Mouse (Mus musculus) midbrain, embryonic 10.5 days (tissue): Measurements from ENCODE around the gene Fblim1. TPM values are rescaled to one million over a fixed set of nuclear protein-coding genes. Genes with fewer than 3 reads are reported as not detected.

Source experiments
- DNase-seq: peaks from one replicate; pipeline ENCODE4 v3.0.0-alpha.2; 2017; ENCODE audit warnings: low spot score
- H3K27ac ChIP-seq: fragments of 300-500 bp; sonication (generic); replicated peaks from 2 replicates; pipeline ENCODE4 v1.5.1; 2016; ENCODE audit warnings: mild to moderate bottlenecking
- H3K27me3 ChIP-seq: fragments of 300-500 bp; sonication (generic); 2 replicates; pipeline ENCODE4 v1.6.1; 2016; ENCODE audit warnings: low read depth, mild to moderate bottlenecking; ENCODE audit not compliant: poor library complexity, severe bottlenecking
- H3K36me3 ChIP-seq: fragments of 300-500 bp; sonication (generic); 2 replicates; pipeline ENCODE4 v1.6.1; 2016; ENCODE audit warnings: mild to moderate bottlenecking, moderate library complexity
- H3K4me1 ChIP-seq: fragments of 300-500 bp; sonication (generic); 2 replicates; pipeline ENCODE4 v1.6.1; 2016
- H3K4me3 ChIP-seq: fragments of 300-500 bp; sonication (generic); 2 replicates; pipeline ENCODE4 v1.5.1; 2016; ENCODE audit warnings: mild to moderate bottlenecking, moderate library complexity
- H3K9me3 ChIP-seq: fragments of 300-500 bp; sonication (generic); replicated peaks from 2 replicates; pipeline ENCODE4 v1.6.1; 2016; ENCODE audit warnings: mild to moderate bottlenecking
- WGBS: fragments of 180-500 bp; shearing (Covaris S2); methylation state at CpG from one replicate; pipeline ENCODE4 v1.1.7; 2016; 5-methylcytosine and 5-hydroxymethylcytosine counted together
- polyA plus RNA-seq: library from polyadenylated mRNA; unstranded; fragments of >200 nt; fragmentation: Nextera tagmentation; extraction: Ambion mirVana; gene quantifications from 2 replicates; pipeline ENCODE4 v1.2.1, GENCODE M21; 2016

The Fblim1 gene
- polyA plus RNA-seq, 1 experiment from 2014 or later: 24.5 TPM

DNA sequence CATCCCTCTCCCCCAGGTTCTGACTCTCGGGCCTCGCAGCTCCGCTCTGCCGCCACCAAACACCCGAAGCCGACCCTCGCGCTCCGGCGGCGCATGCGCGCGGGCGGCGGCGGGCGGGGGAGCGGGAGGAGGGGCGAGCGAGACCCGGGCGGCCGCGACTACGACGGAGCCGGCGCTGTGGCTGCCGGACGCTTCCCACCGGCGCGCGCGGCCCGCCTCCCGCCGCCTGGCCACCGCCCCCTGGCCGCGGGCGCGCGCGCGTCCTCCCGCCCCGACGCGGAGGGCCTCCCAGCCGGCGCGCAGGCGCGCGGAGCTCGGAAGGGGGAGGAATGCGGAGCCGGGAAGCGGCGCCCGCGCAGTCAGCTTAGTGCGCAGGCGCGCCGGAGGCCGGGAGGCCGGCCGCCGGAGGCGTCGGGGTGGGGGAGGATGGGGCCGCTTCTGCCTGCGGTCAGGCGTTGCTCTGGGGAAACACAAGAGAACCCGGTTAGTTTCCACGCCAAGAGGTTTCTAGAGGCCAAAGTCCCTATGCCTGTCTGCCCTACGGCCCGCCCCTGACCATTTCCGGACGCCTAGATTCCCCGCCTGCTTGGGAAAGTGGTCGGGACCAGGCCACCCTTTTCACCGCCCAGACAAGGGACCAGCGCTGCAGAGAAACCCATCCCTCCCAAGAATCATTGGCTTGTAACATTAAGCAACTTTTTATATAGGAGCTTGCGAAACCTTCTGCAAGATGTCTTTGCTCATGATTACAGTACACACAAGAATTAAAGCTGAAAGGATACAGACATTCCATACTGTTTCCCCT, 67.3 kb downstream of the Fblim1 start, which contains the start of gene Spen:
Gene Spen (minus strand): TSS at position 190 of the 805 bp plus-strand sequence.
- no peaks in the 10 kb centered on the region for H3K27me3 ChIP-seq
- WGBS: under 1% methylated on average over 88 of the region's 88 CpGs
- H3K27ac ChIP-seq: peak within 1 kb of the TSS; percentile 94
- peaks cover 61% of the 10 kb centered on the region for H3K4me1 ChIP-seq
- peak within 1 kb of the TSS; percentile 98 for H3K4me3 ChIP-seq
- no peaks in the 10 kb centered on the region for H3K9me3 ChIP-seq
- peak; percentile 93 for DNase-seq
- no peaks in the 10 kb centered on the region for H3K36me3 ChIP-seq

DNA sequence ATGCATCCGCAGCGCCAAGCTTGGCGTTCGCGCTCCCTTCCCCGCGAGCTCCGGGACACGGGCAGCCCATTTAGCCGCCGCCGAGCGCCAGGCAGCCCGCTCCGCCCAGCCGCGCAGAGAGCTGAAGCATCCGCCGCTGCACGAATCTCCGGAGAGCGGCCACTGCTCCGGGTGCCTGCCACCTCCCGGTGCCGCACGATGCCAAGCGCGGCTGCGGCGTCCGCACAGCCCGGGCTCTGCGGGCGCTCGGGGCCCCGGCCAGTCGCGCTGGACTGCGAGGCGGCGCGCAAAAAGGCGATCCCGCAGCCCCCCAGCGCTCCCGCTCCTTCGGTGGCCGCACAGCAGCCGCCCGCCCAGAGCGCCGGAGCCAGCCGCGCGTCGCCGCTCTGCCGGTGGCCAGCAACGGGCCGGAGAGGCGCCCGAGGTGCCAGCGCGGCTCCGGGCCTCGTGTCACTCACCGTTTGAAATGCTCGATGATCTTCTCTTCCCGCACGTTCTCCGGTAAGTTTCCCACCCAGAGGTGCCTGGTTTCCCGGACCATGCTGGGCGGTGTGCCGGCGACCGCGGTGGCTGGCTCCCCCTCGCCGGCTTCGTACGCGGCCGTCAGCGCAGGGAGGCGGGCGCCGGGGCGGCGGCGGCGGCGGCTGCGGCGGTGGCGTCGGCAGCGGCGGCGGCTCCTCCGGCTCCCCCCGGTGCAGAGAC, 68.0 kb downstream of the Fblim1 start:
- H3K27me3 ChIP-seq: no peaks in the 10 kb centered on the region
- DNase-seq: no peak
- no peaks in the 10 kb centered on the region for H3K9me3 ChIP-seq
- WGBS: under 1% methylated on average over 101 of the region's 101 CpGs
- H3K27ac ChIP-seq: peak overlapping the region; percentile 94
- no peaks in the 10 kb centered on the region for H3K36me3 ChIP-seq
- peaks cover 65% of the 10 kb centered on the region for H3K4me1 ChIP-seq
- H3K4me3 ChIP-seq: peak overlapping the region; percentile 98

DNA sequence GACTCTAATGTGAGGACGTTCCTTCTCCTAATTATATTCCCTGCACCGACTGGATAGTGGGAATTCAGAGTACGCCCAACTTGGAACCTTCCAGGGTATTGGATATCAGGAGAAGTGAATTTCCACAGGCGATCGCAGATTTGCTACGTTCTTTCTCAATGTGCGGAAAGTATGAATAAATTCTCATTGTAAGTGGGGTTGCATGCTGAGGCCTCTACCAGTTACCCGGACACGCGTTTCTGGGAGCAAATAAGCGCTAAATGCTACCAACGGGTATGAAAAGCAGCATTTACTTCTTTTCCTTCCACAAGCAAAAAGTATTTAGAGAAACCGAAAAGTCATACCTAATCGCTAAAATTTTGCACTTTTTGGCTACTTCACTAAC, 68.7 kb downstream of the Fblim1 start:
- H3K9me3 ChIP-seq: no peaks in the 10 kb centered on the region
- no peak for DNase-seq
- peak overlapping the region; percentile 94 for H3K27ac ChIP-seq
- peaks cover 62% of the 10 kb centered on the region for H3K4me1 ChIP-seq
- no peaks in the 10 kb centered on the region for H3K27me3 ChIP-seq
- H3K4me3 ChIP-seq: peak overlapping the region; percentile 98
- no peaks in the 10 kb centered on the region for H3K36me3 ChIP-seq
- under 1% methylated on average over 14 of the region's 14 CpGs for WGBS

DNA sequence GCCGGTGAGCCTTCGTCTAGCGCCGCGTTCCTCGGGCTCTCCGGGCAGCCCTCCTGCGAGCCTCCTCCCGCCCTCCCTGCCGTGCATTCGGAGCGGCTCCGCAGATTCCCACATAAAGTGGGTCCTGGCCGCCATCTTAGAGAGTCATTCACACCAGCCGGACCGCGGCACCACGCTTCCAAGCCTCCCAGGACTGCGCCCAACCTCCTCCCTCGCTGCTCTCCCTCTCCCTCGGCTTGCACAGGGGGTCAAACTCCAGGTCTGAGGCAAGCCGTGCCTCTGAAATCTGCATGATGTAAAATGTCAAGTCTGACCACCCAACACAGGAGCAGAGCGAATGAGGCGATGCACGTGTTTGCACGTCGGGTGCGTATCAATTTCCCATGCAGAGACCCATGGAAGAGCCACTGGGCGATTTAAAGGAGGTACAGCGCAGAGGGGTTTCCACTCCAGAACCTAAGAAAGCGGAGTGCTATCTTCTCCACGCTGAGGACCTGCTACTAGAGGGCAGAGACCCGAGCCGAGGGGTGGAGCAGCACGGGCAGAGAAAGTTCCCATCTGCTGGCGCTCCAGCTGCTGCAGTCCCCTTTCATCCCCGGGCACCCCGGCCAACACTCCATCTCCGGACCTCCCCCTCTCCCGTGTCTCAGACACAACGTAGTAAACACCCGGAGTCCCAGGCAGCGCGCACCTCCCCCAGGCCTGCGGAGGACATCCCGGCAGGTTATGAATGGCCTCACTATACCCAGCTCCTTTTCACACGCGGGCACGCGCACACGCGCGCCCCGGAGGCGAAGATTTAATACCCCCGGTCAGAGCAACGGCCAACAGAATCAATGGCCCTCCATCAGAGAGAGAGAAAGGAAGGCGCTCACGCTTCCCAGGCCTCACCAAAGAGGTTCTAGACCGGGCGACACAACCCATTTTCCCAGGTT, 69.3 kb downstream of the Fblim1 start:
- Histone ChIP-seq H3K27ac (peak overlapping the region; percentile 94), H3K36me3 (no peaks in the 10 kb centered on the region), H3K4me3 (peak overlapping the region; percentile 98), H3K9me3 (no peaks in the 10 kb centered on the region), H3K27me3 (no peaks in the 10 kb centered on the region), H3K4me1 (peaks cover 57% of the 10 kb centered on the region)
- peak; percentile 84 for DNase-seq
- under 1% methylated on average over 61 of the region's 61 CpGs for WGBS

DNA sequence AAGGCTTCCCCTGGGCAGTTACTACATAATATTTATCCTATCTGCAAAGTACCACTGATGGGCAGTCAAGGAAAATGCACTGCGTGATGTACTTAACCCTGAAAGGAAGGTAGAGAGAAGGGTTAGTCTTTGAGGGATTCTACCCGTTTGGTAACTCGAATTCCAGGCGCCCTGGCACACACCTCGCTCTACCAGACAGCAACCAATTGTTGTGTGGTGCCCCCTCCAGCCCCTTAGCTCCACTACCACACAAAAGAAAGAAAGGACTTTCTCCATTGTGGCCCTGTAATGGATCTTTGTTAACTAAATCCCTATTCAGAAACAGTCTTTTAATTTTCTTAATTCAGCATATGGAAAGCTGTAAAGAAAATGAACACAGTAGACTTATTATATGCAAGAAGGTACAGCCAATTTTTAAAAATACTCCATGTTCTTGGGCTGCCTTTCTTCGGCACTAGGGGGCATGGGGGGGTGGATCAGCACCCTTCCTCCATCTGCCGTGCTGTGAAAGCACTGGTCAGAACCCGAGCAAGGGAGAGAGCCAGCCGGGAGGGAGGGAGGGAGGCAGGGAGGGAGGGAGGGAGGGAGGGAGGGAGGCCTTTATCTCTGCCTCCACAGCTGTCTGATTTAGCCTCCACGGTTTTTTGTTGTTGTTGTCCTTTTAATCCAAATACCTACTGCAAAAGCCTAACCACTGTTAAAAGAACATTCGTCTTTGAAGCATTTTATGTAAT, 70.8 kb downstream of the Fblim1 start:
- Histone ChIP-seq H3K4me3 (peak overlapping the region; percentile 98), H3K4me1 (peaks cover 54% of the 10 kb centered on the region), H3K27ac (peak overlapping the region; percentile 94), H3K36me3 (peaks cover 11% of the 10 kb centered on the region), H3K9me3 (peaks cover 4% of the 10 kb centered on the region; the same call in 1 of the 2 replicates), H3K27me3 (no peaks in the 10 kb centered on the region)
- peak; percentile 73 for DNase-seq
- WGBS: 13% methylated on average over 9 of the region's 11 CpGs

DNA sequence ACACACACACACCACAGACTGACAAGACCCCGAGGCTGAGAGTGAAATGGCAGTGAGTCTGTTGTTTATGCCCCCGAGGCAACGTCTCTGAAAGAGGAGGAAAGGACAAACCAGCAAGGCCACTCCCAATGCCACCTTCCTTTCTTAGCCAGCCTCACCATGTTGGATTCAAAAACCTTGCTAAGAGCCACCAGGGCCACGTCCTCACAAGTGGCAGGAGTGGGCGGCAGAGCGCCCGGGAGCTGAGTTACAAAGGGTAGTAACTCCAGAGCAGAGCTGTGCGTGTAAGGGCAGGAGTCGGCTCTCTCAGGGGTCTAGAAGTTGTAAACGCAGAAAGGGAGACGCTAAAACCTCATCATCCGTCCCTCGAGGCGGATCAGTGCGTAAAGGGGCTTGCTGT, 74.9 kb downstream of the Fblim1 start:
- no peak for DNase-seq
- 93% methylated on average over 15 of the region's 15 CpGs for WGBS

DNA sequence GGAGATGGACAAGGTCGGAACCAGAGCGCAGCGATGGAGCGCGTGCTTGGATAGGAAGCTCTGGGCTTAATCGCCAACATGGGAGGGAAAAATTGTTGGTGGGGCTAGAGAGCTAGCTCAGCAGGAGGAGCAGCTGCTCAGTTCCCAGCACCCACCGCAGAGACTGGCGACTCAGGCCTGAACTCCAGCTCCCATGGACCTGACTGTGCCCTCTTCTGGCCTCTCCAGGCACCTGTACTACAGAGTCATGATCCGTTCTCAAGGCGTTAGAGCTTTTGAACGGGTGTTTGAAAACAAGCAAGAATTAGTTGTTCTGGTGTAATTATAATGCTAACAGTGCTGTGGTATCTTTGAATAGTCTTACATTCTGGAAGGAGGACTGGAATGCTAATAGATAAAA, 77.0 kb downstream of the Fblim1 start:
- H3K4me3 ChIP-seq: no peak overlapping the region
- H3K27me3 ChIP-seq: no peaks in the 10 kb centered on the region
- peaks cover 12% of the 10 kb centered on the region for H3K4me1 ChIP-seq
- H3K27ac ChIP-seq: no peak overlapping the region
- WGBS: 91% methylated on average over 11 of the region's 11 CpGs
- H3K36me3 ChIP-seq: peaks cover 39% of the 10 kb centered on the region
- H3K9me3 ChIP-seq: peaks cover 4% of the 10 kb centered on the region; the same call in 1 of the 2 replicates
- no peak for DNase-seq

More for the DNA sequence above, 74.9 kb downstream of the Fblim1 start:
- Histone ChIP-seq H3K4me1 (peaks cover 32% of the 10 kb centered on the region), H3K4me3 (no peak overlapping the region), H3K9me3 (peaks cover 4% of the 10 kb centered on the region; the same call in 1 of the 2 replicates), H3K36me3 (peaks cover 36% of the 10 kb centered on the region), H3K27ac (no peak overlapping the region), H3K27me3 (no peaks in the 10 kb centered on the region)

DNA sequence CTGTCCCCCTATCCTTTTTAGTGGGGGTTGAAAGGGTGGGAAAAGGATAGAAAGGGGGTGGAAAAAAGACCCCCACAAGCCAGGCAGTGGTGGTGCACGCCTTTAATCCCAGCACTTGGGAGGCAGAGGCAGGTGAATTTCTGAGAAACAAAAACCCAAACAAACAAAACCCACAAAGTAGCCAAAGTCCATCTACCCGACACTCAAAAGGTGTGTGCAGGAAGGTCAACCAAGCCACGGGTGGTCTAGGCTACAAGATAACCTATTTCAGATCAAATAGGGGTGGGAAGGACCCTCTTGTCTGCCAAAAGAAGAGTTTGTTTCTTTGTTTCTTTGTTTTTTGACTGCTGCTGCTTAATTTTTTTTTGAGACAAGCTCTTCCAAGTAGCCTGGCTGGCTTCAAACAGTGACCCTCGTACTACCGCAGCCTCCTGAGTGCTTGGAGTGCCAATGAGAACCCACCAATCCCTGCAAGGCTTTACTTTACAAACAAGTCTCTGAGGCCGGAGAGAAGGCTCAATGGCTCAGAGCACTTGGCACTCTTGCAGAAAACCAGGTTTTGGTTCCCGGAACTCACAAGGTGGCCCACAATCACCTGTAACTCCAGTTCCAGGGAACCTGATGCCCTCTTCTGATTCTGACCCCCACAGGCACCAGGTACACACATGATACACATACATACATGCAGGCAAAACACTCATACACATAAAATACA, 78.8 kb downstream of the Fblim1 start:
- Histone ChIP-seq H3K36me3 (peaks cover 54% of the 10 kb centered on the region), H3K27me3 (no peaks in the 10 kb centered on the region), H3K9me3 (peaks cover 6% of the 10 kb centered on the region; the same call in 1 of the 2 replicates), H3K4me1 (peaks cover 3% of the 10 kb centered on the region; the same call in 1 of the 2 replicates), H3K4me3 (no peak overlapping the region), H3K27ac (no peak overlapping the region)
- WGBS: 78% methylated on average over 7 of the region's 7 CpGs
- no peak for DNase-seq

Other genes with a start within 250 kb of the Fblim1 start
- 0.70 and 1.2 TPM in 2 replicates for gene Fam131c, start 237.9 kb downstream of the Fblim1 start, polyA plus RNA-seq
- gene Clcnka, start 207.4 kb downstream of the Fblim1 start, polyA plus RNA-seq: not detected in 2 replicates
- gene Clcnkb, start 190.1 kb downstream of the Fblim1 start, polyA plus RNA-seq: not detected in 2 replicates
- not detected in 2 replicates for gene Hspb7, start 185.3 kb downstream of the Fblim1 start, polyA plus RNA-seq
- not detected in 2 replicates for gene Srarp, start 170.0 kb downstream of the Fblim1 start, polyA plus RNA-seq
- 55.1 and 61.5 TPM in 2 replicates for gene Zbtb17, start 161.4 kb downstream of the Fblim1 start, polyA plus RNA-seq
- 12.3 and 14.8 TPM in 2 replicates for gene Spen, start 67.5 kb downstream of the Fblim1 start, polyA plus RNA-seq
- 0.98 and 1.3 TPM in 2 replicates for gene Tmem82, start 12.5 kb upstream of the Fblim1 start, polyA plus RNA-seq
- gene Slc25a34, start 17.7 kb upstream of the Fblim1 start, polyA plus RNA-seq: 0.05 TPM in 1 of 2 replicates, not detected in the other
- gene Plekhm2, start 58.8 kb upstream of the Fblim1 start, polyA plus RNA-seq: 2.9 and 4.2 TPM in 2 replicates
- gene Rsc1a1, start 79.5 kb upstream of the Fblim1 start, polyA plus RNA-seq: 2.2 and 2.4 TPM in 2 replicates
- gene Ddi2, start 117.3 kb upstream of the Fblim1 start, polyA plus RNA-seq: 23.7 and 24.2 TPM in 2 replicates
- not detected in 2 replicates for gene Agmat, start 140.6 kb upstream of the Fblim1 start, polyA plus RNA-seq
- gene Dnajc16, start 184.8 kb upstream of the Fblim1 start, polyA plus RNA-seq: 4.4 and 5.3 TPM in 2 replicates
- gene Casp9, start 187.5 kb upstream of the Fblim1 start, polyA plus RNA-seq: 24.4 and 28.8 TPM in 2 replicates
- gene Cela2a, start 220.1 kb upstream of the Fblim1 start, polyA plus RNA-seq: not detected in 2 replicates
- gene Ctrc, start 240.3 kb upstream of the Fblim1 start, polyA plus RNA-seq: not detected in 2 replicates